Mouse (Mus musculus): ENCODE results near the gene Crabp2. TPM values are rescaled to one million over a fixed set of nuclear protein-coding genes. Genes with fewer than 3 reads are reported as not detected.

The Crabp2 gene
- total and polyA plus RNA-seq, 3 experiments, result 0.38 to 1.0 TPM; not detected in 1

DNA sequence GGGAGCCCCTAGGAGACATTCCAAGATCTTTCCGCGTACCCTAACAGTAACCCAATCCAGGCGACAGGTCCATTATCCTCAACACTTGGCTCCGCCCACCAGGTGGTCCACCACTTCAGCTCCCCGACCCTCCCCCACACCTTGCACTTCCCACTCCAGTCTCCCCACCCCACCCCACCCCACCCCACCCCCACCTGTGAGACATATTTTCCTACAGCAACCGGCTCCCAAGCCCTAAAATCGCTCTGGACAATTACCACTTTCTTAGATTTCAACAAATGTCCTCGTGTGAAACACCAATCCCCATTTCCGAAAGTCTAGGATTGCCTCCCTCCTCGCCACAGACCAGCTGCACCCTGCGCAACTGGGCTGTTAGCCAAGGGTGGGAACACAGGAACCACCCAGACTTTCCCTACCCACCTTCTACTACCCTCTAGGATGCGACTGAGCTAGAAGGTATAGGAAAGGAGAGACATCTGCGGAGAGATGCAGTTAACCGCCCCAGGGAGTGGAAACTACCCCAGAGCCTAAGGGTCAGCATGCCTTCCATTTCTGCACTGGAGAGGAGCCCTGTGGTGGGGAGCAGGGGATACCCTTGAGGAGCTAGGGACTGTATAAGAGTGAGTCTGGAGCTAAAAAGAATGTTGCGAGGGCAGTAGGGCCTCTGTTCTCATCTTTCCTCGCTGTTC lies 944 bp downstream of the Crabp2 start:
- Histone ChIP-seq H3K27me3 (replicated peaks) (no peaks in the 10 kb centered on the region), H3K36me3 (replicated peaks in 1 of 2; ENCODE audit: control insufficient read depth in 1 of 2, insufficient read depth in 1 of 2, low read length in 1 of 2) (peaks cover 3 to 20% of the 10 kb centered on the region in 2 experiments), H3K9me3 (replicated peaks; ENCODE audit: low read length) (no peaks in the 10 kb centered on the region), H3K79me2 (replicated peaks; ENCODE audit: control insufficient read depth, extremely low read depth, insufficient read depth, poor library complexity, severe bottlenecking) (no peaks in the 10 kb centered on the region), H3K4me2 (ENCODE audit: insufficient read depth, low read depth, poor library complexity, severe bottlenecking) (no peak overlapping the region), H3K4me3 (replicated peaks in 1 of 3; ENCODE audit: low read depth in 2 of 3, low read length in 2 of 3, poor library complexity in 1 of 3) (no peak overlapping the region), H3K27ac (ENCODE audit: insufficient read depth, low read depth) (no peak overlapping the region), H3K4me1 (ENCODE audit: control insufficient read depth in 1 of 2, insufficient read depth in 2 of 2) (no peaks in the 10 kb centered on the region), H3K9ac (ENCODE audit: insufficient read depth, low read depth) (no peak overlapping the region)
- in situ Hi-C loops (cut with MboI; ENCODE audit: low pct_ligation_motif_present, low pct_unique_long_range_greater_than_20kb, low sequenced_read_pairs) (no loop called here), dilution Hi-C loops (cut with MboI; ENCODE audit: extremely low pct_ligation_motif_present, extremely low pct_unique_long_range_greater_than_20kb, low sequenced_read_pairs) (no loop called here)
- TF ChIP-seq MYC (IDR thresholded peaks at IDR 0.05; ENCODE audit: low read depth, low read length), result no peak
- TF ChIP-seq POLR2A (IDR thresholded peaks at IDR 0.05; ENCODE audit: low read depth, low read length), result no peak
- TF ChIP-seq NELFE (IDR thresholded peaks at IDR 0.05; ENCODE audit: low read depth, low read length), result no peak
- TF ChIP-seq CTCF (conservative IDR thresholded peaks at IDR 0.05 in 1 of 2, IDR thresholded peaks at IDR 0.05 in 1 of 2; ENCODE audit: low read depth in 2 of 2, low read length in 2 of 2), result no peak
- no peak for TF ChIP-seq E2F4 (IDR thresholded peaks at IDR 0.05; ENCODE audit: insufficient replicate concordance, low read depth, low read length)
- TF ChIP-seq SMC3 (IDR thresholded peaks at IDR 0.05; ENCODE audit: low read depth, low read length), result no peak
- no peak for TF ChIP-seq HCFC1 (IDR thresholded peaks at IDR 0.05; ENCODE audit: low read depth, low read length)
- DNase-seq (ENCODE audit: extremely low read depth), result no peak

- H3K4me1 ChIP-seq (ENCODE audit: control insufficient read depth in 1 of 2, insufficient read depth in 2 of 2), result no peaks in the 10 kb centered on the region
- dilution Hi-C loops (cut with MboI; ENCODE audit: extremely low pct_ligation_motif_present, extremely low pct_unique_long_range_greater_than_20kb, low sequenced_read_pairs) (no loop called here), in situ Hi-C loops (cut with MboI; ENCODE audit: low pct_ligation_motif_present, low pct_unique_long_range_greater_than_20kb, low sequenced_read_pairs) (no loop called here)
- TF ChIP-seq MYC (IDR thresholded peaks at IDR 0.05; ENCODE audit: low read depth, low read length) (no peak), CHD2 (IDR thresholded peaks at IDR 0.05; ENCODE audit: low read length) (no peak), MAFK (IDR thresholded peaks at IDR 0.05; ENCODE audit: insufficient replicate concordance, low read length) (no peak), SMC3 (IDR thresholded peaks at IDR 0.05; ENCODE audit: low read depth, low read length) (no peak), MAZ (IDR thresholded peaks at IDR 0.05; ENCODE audit: low read depth, low read length) (no peak), ETS1 (conservative IDR thresholded peaks at IDR 0.05; ENCODE audit: low read depth, low read length) (no peak), BHLHE40 (IDR thresholded peaks at IDR 0.05; ENCODE audit: low read depth, low read length) (no peak), TBP (conservative IDR thresholded peaks at IDR 0.05; ENCODE audit: low read depth, low read length) (no peak), ELF1 (IDR thresholded peaks at IDR 0.05; ENCODE audit: low read depth, low read length) (no peak), UBTF (IDR thresholded peaks at IDR 0.05; ENCODE audit: low read depth, low read length) (no peak), EP300 (IDR thresholded peaks at IDR 0.05; ENCODE audit: low read length) (no peak), RCOR1 (conservative IDR thresholded peaks at IDR 0.05; ENCODE audit: low read depth, low read length) (no peak), MAX (IDR thresholded peaks at IDR 0.05; ENCODE audit: low read length) (no peak), POLR2AphosphoS2 (IDR thresholded peaks at IDR 0.05; ENCODE audit: low read depth, low read length) (no peak), JUN (IDR thresholded peaks at IDR 0.05; ENCODE audit: insufficient read depth, low read depth, low read length) (no peak)
- no peaks in the 10 kb centered on the region for H3K9me3 ChIP-seq (replicated peaks; ENCODE audit: low read length)
- peaks cover 0 to 13% of the 10 kb centered on the region in 2 experiments for H3K36me3 ChIP-seq (replicated peaks in 1 of 2; ENCODE audit: control insufficient read depth in 1 of 2, insufficient read depth in 1 of 2, low read length in 1 of 2)
- H3K4me2 ChIP-seq (ENCODE audit: insufficient read depth, low read depth, poor library complexity, severe bottlenecking), result no peak overlapping the region
- DNase-seq (ENCODE audit: extremely low read depth), result no peak
- no peaks in the 10 kb centered on the region for H3K79me2 ChIP-seq (replicated peaks; ENCODE audit: control insufficient read depth, extremely low read depth, insufficient read depth, poor library complexity, severe bottlenecking)
- H3K27ac ChIP-seq (ENCODE audit: insufficient read depth, low read depth), result no peak overlapping the region
- H3K27me3 ChIP-seq (replicated peaks), result no peaks in the 10 kb centered on the region
- no peak overlapping the region for H3K9ac ChIP-seq (ENCODE audit: insufficient read depth, low read depth)
- no peak overlapping the region for H3K4me3 ChIP-seq (replicated peaks in 1 of 3; ENCODE audit: low read depth in 2 of 3, low read length in 2 of 3, poor library complexity in 1 of 3)
Observed at GRCm38 (mm10) chr3:87949955-87950515, 1.6 kb downstream of the Crabp2 start.
